Mouse (Mus musculus): ENCODE data around the gene Baz2a. TPM values are rescaled to one million over a fixed set of nuclear protein-coding genes. Genes with fewer than 3 reads are reported as not detected.
"Not testable (repeated sequence)": the region's sequence is repeated elsewhere in the genome, so short reads cannot be mapped to it uniquely, and the experiment has no call there.

Gene Baz2a
- polyA plus RNA-seq, 1 experiment: 100 TPM

GRCm38 (mm10) chr10:128051589-128051988 is 39.8 kb upstream of the Baz2a start:
- TF ChIP-seq POLR2A (IDR thresholded peaks at IDR 0.05; ENCODE audit: control insufficient read depth, low read depth, low read length) (no peak), CTCF (IDR thresholded peaks at IDR 0.05; ENCODE audit: control insufficient read depth, insufficient read depth, insufficient replicate concordance, low read depth, low read length) (no peak)
- no peak overlapping the region for H3K4me3 ChIP-seq (ENCODE audit: control insufficient read depth, low read depth, low read length)
- no peaks in the 10 kb centered on the region for H3K36me3 ChIP-seq (ENCODE audit: control insufficient read depth, insufficient read depth, low read length)
- H3K27ac ChIP-seq (ENCODE audit: control insufficient read depth, insufficient read depth, low read depth, low read length): no peak overlapping the region
- H3K27me3 ChIP-seq (ENCODE audit: control insufficient read depth, insufficient read depth, low read length): no peaks in the 10 kb centered on the region
- no peaks in the 10 kb centered on the region for H3K4me1 ChIP-seq (ENCODE audit: control insufficient read depth, insufficient read depth, low read length)

DNA sequence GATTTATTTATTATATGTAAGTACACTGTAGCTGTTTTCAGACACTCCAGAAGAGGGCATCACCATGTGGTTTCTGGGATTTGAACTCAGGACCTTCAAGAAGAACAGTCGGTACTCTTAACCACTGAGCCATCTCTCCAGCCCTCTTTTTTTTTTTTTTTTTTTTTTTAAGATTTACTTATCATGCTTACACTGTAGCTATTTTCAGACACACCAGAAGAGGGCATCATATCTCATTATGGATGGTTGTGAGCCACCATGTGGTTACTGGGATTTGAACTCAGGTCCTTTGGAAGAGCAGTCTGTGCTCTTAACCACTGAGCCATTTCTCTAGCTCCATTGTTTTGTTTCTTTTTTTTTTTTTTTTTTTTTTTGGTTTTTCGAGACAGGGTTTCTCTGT is 39.2 kb upstream of the Baz2a start:
- H3K27me3 ChIP-seq (ENCODE audit: control insufficient read depth, insufficient read depth, low read length); H3K4me1 ChIP-seq (ENCODE audit: control insufficient read depth, insufficient read depth, low read length); H3K4me3 ChIP-seq (ENCODE audit: control insufficient read depth, low read depth, low read length); H3K36me3 ChIP-seq (ENCODE audit: control insufficient read depth, insufficient read depth, low read length); H3K27ac ChIP-seq (ENCODE audit: control insufficient read depth, insufficient read depth, low read depth, low read length): not testable (repeated sequence)

DNA sequence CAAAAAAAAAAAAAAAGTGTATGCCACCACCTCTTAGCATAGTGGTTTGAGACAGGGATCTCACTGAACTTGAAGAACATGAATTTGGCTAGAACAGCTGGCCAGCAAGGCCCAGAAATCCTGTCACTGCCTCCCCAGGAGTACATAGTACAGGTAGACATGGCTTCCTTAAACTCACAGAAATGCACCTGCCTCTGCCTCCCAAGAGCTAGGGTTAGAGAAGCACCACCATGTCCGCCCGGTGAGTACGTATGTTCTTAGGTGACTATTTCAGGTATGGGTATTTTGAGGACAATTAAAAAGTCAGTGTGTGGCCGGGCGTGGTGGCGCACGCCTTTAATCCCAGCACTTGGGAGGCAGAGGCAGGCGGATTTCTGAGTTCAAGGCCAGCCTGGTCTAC is 38.4 kb upstream of the Baz2a start:
- Histone ChIP-seq H3K4me3 (ENCODE audit: control insufficient read depth, low read depth, low read length) (no peak overlapping the region), H3K4me1 (ENCODE audit: control insufficient read depth, insufficient read depth, low read length) (peaks cover 3% of the 10 kb centered on the region), H3K27me3 (ENCODE audit: control insufficient read depth, insufficient read depth, low read length) (no peaks in the 10 kb centered on the region), H3K27ac (ENCODE audit: control insufficient read depth, insufficient read depth, low read depth, low read length) (no peak overlapping the region), H3K36me3 (ENCODE audit: control insufficient read depth, insufficient read depth, low read length) (no peaks in the 10 kb centered on the region)
- no peak for TF ChIP-seq CTCF (IDR thresholded peaks at IDR 0.05; ENCODE audit: control insufficient read depth, insufficient read depth, insufficient replicate concordance, low read depth, low read length)
- no peak for TF ChIP-seq POLR2A (IDR thresholded peaks at IDR 0.05; ENCODE audit: control insufficient read depth, low read depth, low read length)

- no peak for TF ChIP-seq CTCF (IDR thresholded peaks at IDR 0.05; ENCODE audit: control insufficient read depth, insufficient read depth, insufficient replicate concordance, low read depth, low read length)
- no peak for TF ChIP-seq POLR2A (IDR thresholded peaks at IDR 0.05; ENCODE audit: control insufficient read depth, low read depth, low read length)
- peaks cover 3% of the 10 kb centered on the region for H3K4me1 ChIP-seq (ENCODE audit: control insufficient read depth, insufficient read depth, low read length)
- H3K27ac ChIP-seq (ENCODE audit: control insufficient read depth, insufficient read depth, low read depth, low read length): peak overlapping the region; percentile 99
- H3K27me3 ChIP-seq (ENCODE audit: control insufficient read depth, insufficient read depth, low read length): no peaks in the 10 kb centered on the region
- H3K4me3 ChIP-seq (ENCODE audit: control insufficient read depth, low read depth, low read length): peak overlapping the region; percentile 100
- H3K36me3 ChIP-seq (ENCODE audit: control insufficient read depth, insufficient read depth, low read length): peaks cover 4% of the 10 kb centered on the region
These were observed 33.2 kb upstream of the Baz2a start for GRCm38 (mm10) chr10:128058184-128058583.

DNA sequence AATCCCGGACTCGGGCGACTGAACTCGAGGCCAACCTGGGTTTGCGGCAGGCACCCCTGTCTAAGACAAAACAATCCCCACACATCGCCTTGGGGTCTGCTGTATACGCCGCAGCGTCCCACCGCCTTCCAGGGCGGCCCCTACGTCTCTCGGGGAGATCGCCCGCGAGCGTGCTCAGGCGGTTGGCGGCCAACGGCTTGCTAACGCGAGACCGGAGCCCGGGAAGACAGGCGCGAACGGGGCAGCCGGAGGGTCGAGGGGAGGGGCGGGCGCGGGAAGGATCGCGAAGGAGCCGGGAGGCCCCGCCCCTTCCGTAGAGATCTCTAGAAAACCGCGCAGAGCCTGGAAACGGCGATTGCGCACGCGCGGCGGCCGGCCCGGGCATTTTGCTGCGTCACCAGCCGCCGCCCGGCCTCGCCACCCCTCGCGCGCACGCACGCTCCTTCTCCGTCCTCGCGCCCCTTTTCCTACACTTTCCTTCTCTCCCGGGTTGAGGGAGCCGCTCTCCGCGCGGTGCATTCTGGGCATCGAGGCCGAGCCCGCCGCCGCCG is 32.7 kb upstream of the Baz2a start, which contains the start of gene Ptges3:
Gene Ptges3, plus strand, starts transcription at position 354 of the 551 bp plus-strand sequence.
- Histone ChIP-seq H3K27ac (ENCODE audit: control insufficient read depth, insufficient read depth, low read depth, low read length) (peak within 1 kb of the TSS; percentile 99), H3K36me3 (ENCODE audit: control insufficient read depth, insufficient read depth, low read length) (peaks cover 4% of the 10 kb centered on the region), H3K4me3 (ENCODE audit: control insufficient read depth, low read depth, low read length) (peak within 1 kb of the TSS; percentile 100), H3K27me3 (ENCODE audit: control insufficient read depth, insufficient read depth, low read length) (no peaks in the 10 kb centered on the region), H3K4me1 (ENCODE audit: control insufficient read depth, insufficient read depth, low read length) (peaks cover 3% of the 10 kb centered on the region)
- TF ChIP-seq CTCF (IDR thresholded peaks at IDR 0.05; ENCODE audit: control insufficient read depth, insufficient read depth, insufficient replicate concordance, low read depth, low read length) (no peak), POLR2A (IDR thresholded peaks at IDR 0.05; ENCODE audit: control insufficient read depth, low read depth, low read length) (peak; percentile 91)

DNA sequence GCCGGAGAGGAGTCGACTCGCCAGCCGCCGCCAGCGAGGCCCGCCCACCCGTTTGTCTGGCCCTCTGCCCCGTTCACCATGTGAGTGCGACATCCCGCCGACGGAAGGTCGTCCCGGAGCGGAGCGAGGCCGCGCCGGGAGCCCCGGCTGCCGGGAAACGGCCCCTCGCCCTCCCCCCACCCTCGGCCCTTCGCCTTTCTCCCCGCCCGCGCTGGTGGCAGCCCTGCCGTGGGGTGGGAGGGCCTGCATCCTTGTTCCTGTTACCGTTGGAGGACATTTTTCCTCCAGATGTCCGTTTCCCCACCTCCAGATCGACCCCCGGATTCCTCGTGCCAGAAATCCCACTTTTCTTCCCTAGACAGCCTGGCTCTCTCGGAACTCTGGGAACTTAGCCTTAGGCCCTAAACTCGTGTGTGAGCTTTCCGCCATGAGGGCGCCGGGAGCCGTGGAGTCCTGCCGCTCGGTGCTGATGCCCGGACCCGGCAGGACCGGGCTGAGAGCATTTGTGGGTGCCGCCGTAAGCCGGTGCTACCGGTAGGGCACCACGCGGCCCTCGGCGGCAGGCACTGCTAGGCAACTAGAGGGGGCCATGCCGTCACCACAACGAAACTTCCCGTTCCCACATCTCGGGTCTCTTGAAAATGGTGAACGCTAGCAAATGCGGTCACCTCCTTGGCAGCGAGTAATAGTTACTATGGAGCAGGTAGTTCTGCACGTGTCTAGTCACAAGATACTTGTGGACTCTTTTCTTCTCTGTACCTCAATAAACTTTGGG is 32.0 kb upstream of the Baz2a start:
- H3K27ac ChIP-seq (ENCODE audit: control insufficient read depth, insufficient read depth, low read depth, low read length): peak overlapping the region; percentile 99
- TF ChIP-seq POLR2A (IDR thresholded peaks at IDR 0.05; ENCODE audit: control insufficient read depth, low read depth, low read length) (peak; percentile 16; the same call in 1 of the 2 replicates), CTCF (IDR thresholded peaks at IDR 0.05; ENCODE audit: control insufficient read depth, insufficient read depth, insufficient replicate concordance, low read depth, low read length) (no peak)
- peaks cover 3% of the 10 kb centered on the region for H3K4me1 ChIP-seq (ENCODE audit: control insufficient read depth, insufficient read depth, low read length)
- H3K27me3 ChIP-seq (ENCODE audit: control insufficient read depth, insufficient read depth, low read length): no peaks in the 10 kb centered on the region
- peak overlapping the region; percentile 100 for H3K4me3 ChIP-seq (ENCODE audit: control insufficient read depth, low read depth, low read length)
- H3K36me3 ChIP-seq (ENCODE audit: control insufficient read depth, insufficient read depth, low read length): peaks cover 4% of the 10 kb centered on the region

- Histone ChIP-seq H3K36me3 (ENCODE audit: control insufficient read depth, insufficient read depth, low read length) (peaks cover 4% of the 10 kb centered on the region), H3K4me3 (ENCODE audit: control insufficient read depth, low read depth, low read length) (peak overlapping the region; percentile 67), H3K27ac (ENCODE audit: control insufficient read depth, insufficient read depth, low read depth, low read length) (no peak overlapping the region), H3K27me3 (ENCODE audit: control insufficient read depth, insufficient read depth, low read length) (no peaks in the 10 kb centered on the region), H3K4me1 (ENCODE audit: control insufficient read depth, insufficient read depth, low read length) (peaks cover 3% of the 10 kb centered on the region)
- no peak for TF ChIP-seq POLR2A (IDR thresholded peaks at IDR 0.05; ENCODE audit: control insufficient read depth, low read depth, low read length)
- TF ChIP-seq CTCF (IDR thresholded peaks at IDR 0.05; ENCODE audit: control insufficient read depth, insufficient read depth, insufficient replicate concordance, low read depth, low read length): no peak
These were observed 30.3 kb upstream of the Baz2a start for GRCm38 (mm10) chr10:128061109-128061508.
